Mouse (Mus musculus) liver, embryonic 11.5 days (tissue): ENCODE measurements around the gene Aldoart2. TPM values are rescaled to one million over a fixed set of nuclear protein-coding genes. Genes with fewer than 3 reads are reported as not detected.

ENCODE experiments used
- ATAC-seq: fragments of 200-750 bp; cut with Nextera tagmentation; replicated peaks from 2 replicates; pipeline ENCODE4 v1.8.0; 2017; ENCODE audit warnings: moderate number of reproducible peaks, mild to moderate bottlenecking, moderate TSS enrichment, moderate library complexity; ENCODE audit not compliant: low FRiP score
- DNase-seq: peaks from one replicate; pipeline ENCODE4 v3.0.0-alpha.2; 2017; ENCODE audit warnings: low spot score
- H3K27ac ChIP-seq: fragments of 300-500 bp; sonication (generic); 2 replicates; pipeline ENCODE4 v1.5.1; 2014; ENCODE audit warnings: mild to moderate bottlenecking, low read depth, low read length, control low read depth
- H3K27me3 ChIP-seq: fragments of 300-500 bp; sonication (generic); replicated peaks from 2 replicates; pipeline ENCODE4 v1.6.1; 2014; ENCODE audit warnings: low read length, mixed read lengths; ENCODE audit not compliant: control insufficient read depth, insufficient read depth
- H3K36me3 ChIP-seq: fragments of 300-500 bp; sonication (generic); 2 replicates; pipeline ENCODE4 v1.6.1; 2014; ENCODE audit warnings: mild to moderate bottlenecking, low read length, moderate library complexity, mixed read lengths; ENCODE audit not compliant: control insufficient read depth, insufficient read depth
- H3K4me1 ChIP-seq: fragments of 300-500 bp; sonication (generic); replicated peaks from 2 replicates; pipeline ENCODE4 v1.6.1; 2014; ENCODE audit warnings: low read length, mixed read lengths; ENCODE audit not compliant: control insufficient read depth, insufficient read depth
- H3K4me2 ChIP-seq: fragments of 300-500 bp; sonication (generic); 2 replicates; pipeline ENCODE4 v1.6.1; 2014; ENCODE audit warnings: mild to moderate bottlenecking, control low read depth, moderate library complexity
- H3K4me3 ChIP-seq: fragments of 300-500 bp; sonication (generic); 2 replicates; pipeline ENCODE4 v1.5.1; 2014; ENCODE audit warnings: low read depth, low read length, control low read depth
- H3K9ac ChIP-seq: fragments of 300-500 bp; sonication (generic); 2 replicates; pipeline ENCODE4 v1.6.1; 2014; ENCODE audit warnings: low read depth, low read length, control low read depth
- H3K9me3 ChIP-seq: fragments of 300-500 bp; sonication (generic); 2 replicates; pipeline ENCODE4 v1.6.1; 2016; ENCODE audit warnings: low read length, inconsistent platforms, mixed read lengths; ENCODE audit not compliant: control insufficient read depth
- WGBS: fragments of 180-500 bp; shearing (Covaris S2); extraction: QIAGEN DNeasy Blood & Tissue Kit; methylation state at CpG from one replicate; pipeline ENCODE4 v1.1.7; 2014; 5-methylcytosine and 5-hydroxymethylcytosine counted together
- polyA plus RNA-seq: library from polyadenylated mRNA; unstranded; fragments of >200 nt; fragmentation: Nextera tagmentation; extraction: Ambion mirVana; gene quantifications from 2 replicates; pipeline ENCODE4 v1.2.1, GENCODE M21; 2014

Aldoart2 gene
- polyA plus RNA-seq, 1 experiment from 2014 or later, result 0.27 TPM

- H3K36me3 ChIP-seq, result no peaks in the 10 kb centered on the region
- ATAC-seq (no peak), DNase-seq (no peak)
- H3K9ac ChIP-seq, result no peak overlapping the region
- no peak overlapping the region for H3K4me3 ChIP-seq
- no peak overlapping the region for H3K27ac ChIP-seq
- H3K9me3 ChIP-seq, result no peaks in the 10 kb centered on the region
- H3K27me3 ChIP-seq, result no peaks in the 10 kb centered on the region
- 78% methylated on average over 6 of the region's 6 CpGs for WGBS
- H3K4me2 ChIP-seq, result no peak overlapping the region
- no peaks in the 10 kb centered on the region for H3K4me1 ChIP-seq
Measured at GRCm38 (mm10) chr12:55557866-55558265, 7.2 kb upstream of the Aldoart2 start.

- Histone ChIP-seq H3K4me3 (no peak overlapping the region), H3K27me3 (no peaks in the 10 kb centered on the region), H3K27ac (no peak overlapping the region), H3K9me3 (no peaks in the 10 kb centered on the region), H3K9ac (no peak overlapping the region), H3K4me2 (no peak overlapping the region; the same call in 1 of the 2 replicates), H3K36me3 (no peaks in the 10 kb centered on the region), H3K4me1 (no peaks in the 10 kb centered on the region)
- DNase-seq (no peak), ATAC-seq (no peak)
- 83% methylated on average over 12 of the region's 12 CpGs for WGBS
Measured at GRCm38 (mm10) chr12:55559184-55559855, 5.7 kb upstream of the Aldoart2 start.

GRCm38 (mm10) chr12:55560025-55560690 is 4.9 kb upstream of the Aldoart2 start:
- H3K4me2 ChIP-seq, result peak overlapping the region; percentile 57
- H3K9me3 ChIP-seq, result no peaks in the 10 kb centered on the region
- DNase-seq (no peak), ATAC-seq (no peak; the same call in 1 of the 2 replicates)
- WGBS, result 11% methylated on average over 19 of the region's 19 CpGs
- H3K27ac ChIP-seq, result no peak overlapping the region
- H3K9ac ChIP-seq, result 0 out of 2 replicates have a peak overlapping the region, but pooled peaks have one; percentile 4
- no peaks in the 10 kb centered on the region for H3K27me3 ChIP-seq
- H3K4me1 ChIP-seq, result no peaks in the 10 kb centered on the region
- peak overlapping the region; percentile 43 for H3K4me3 ChIP-seq
- no peaks in the 10 kb centered on the region for H3K36me3 ChIP-seq

- Histone ChIP-seq H3K9me3 (no peaks in the 10 kb centered on the region), H3K36me3 (no peaks in the 10 kb centered on the region), H3K27me3 (no peaks in the 10 kb centered on the region), H3K27ac (no peak overlapping the region), H3K4me1 (no peaks in the 10 kb centered on the region), H3K9ac (no peak overlapping the region), H3K4me3 (no peak overlapping the region), H3K4me2 (no peak overlapping the region)
- 81% methylated on average over 3 of the region's 3 CpGs for WGBS
- DNase-seq (no peak), ATAC-seq (no peak)
Measured at GRCm38 (mm10) chr12:55563742-55564141, 1.3 kb upstream of the Aldoart2 start.

- H3K9me3 ChIP-seq, result no peaks in the 10 kb centered on the region
- DNase-seq (no peak), ATAC-seq (no peak)
- no peak overlapping the region for H3K4me3 ChIP-seq
- H3K4me1 ChIP-seq, result no peaks in the 10 kb centered on the region
- H3K9ac ChIP-seq, result no peak overlapping the region
- H3K27me3 ChIP-seq, result no peaks in the 10 kb centered on the region
- no peaks in the 10 kb centered on the region for H3K36me3 ChIP-seq
- H3K27ac ChIP-seq, result no peak overlapping the region
- H3K4me2 ChIP-seq, result no peak overlapping the region
- WGBS, result 79% methylated on average over 9 of the region's 9 CpGs
Measured at GRCm38 (mm10) chr12:55564187-55564963, 664 bp upstream of the Aldoart2 start.

- no peak overlapping the region for H3K4me3 ChIP-seq
- H3K27me3 ChIP-seq, result no peaks in the 10 kb centered on the region
- H3K27ac ChIP-seq, result no peak overlapping the region
- no peaks in the 10 kb centered on the region for H3K4me1 ChIP-seq
- H3K36me3 ChIP-seq, result no peaks in the 10 kb centered on the region
- ATAC-seq, result no peak
- no peaks in the 10 kb centered on the region for H3K9me3 ChIP-seq
- no peak overlapping the region for H3K4me2 ChIP-seq
- WGBS, result 75% methylated on average over 9 of the region's 9 CpGs
- DNase-seq, result no peak
- no peak overlapping the region for H3K9ac ChIP-seq
Measured at GRCm38 (mm10) chr12:55565867-55566266, 828 bp downstream of the Aldoart2 start.

GRCm38 (mm10) chr12:55566837-55567236 is 1.8 kb downstream of the Aldoart2 start:
- Histone ChIP-seq H3K4me3 (no peak overlapping the region), H3K9ac (no peak overlapping the region), H3K4me2 (no peak overlapping the region), H3K9me3 (no peaks in the 10 kb centered on the region), H3K4me1 (no peaks in the 10 kb centered on the region), H3K27ac (no peak overlapping the region), H3K36me3 (no peaks in the 10 kb centered on the region), H3K27me3 (no peaks in the 10 kb centered on the region)
- WGBS, result 81% methylated on average over 5 of the region's 5 CpGs
- no peak for ATAC-seq
- DNase-seq, result no peak

GRCm38 (mm10) chr12:55568466-55568865 is 3.4 kb downstream of the Aldoart2 start:
- 83% methylated on average over 3 of the region's 3 CpGs for WGBS
- Histone ChIP-seq H3K9ac (no peak overlapping the region), H3K4me3 (no peak overlapping the region), H3K4me2 (no peak overlapping the region), H3K27me3 (no peaks in the 10 kb centered on the region), H3K36me3 (no peaks in the 10 kb centered on the region), H3K27ac (no peak overlapping the region), H3K9me3 (no peaks in the 10 kb centered on the region), H3K4me1 (no peaks in the 10 kb centered on the region)
- ATAC-seq (no peak), DNase-seq (no peak)
